Mouse (Mus musculus): ENCODE results near the gene Osgepl1.
"Not testable (repeated sequence)": the region's sequence is repeated elsewhere in the genome, so short reads cannot be mapped to it uniquely, and the experiment has no call there.

Gene Osgepl1

GRCm38 (mm10) chr1:53312989-53313967 is at the start of gene Osgepl1:
TSS of gene Osgepl1 (plus strand) at chr1:53313624.
- DNase-seq, result peak; percentile 85

GRCm38 (mm10) chr1:53264958-53265612 is 48.3 kb upstream of the Osgepl1 start:
- DNase-seq, result not testable (repeated sequence)

- DNase-seq, result no peak
These were observed 43.5 kb upstream of the Osgepl1 start for GRCm38 (mm10) chr1:53269901-53270300.

- DNase-seq, result peak; percentile 44
These were observed 40.8 kb upstream of the Osgepl1 start for GRCm38 (mm10) chr1:53272646-53273045.

GRCm38 (mm10) chr1:53291197-53291596 is 22.2 kb upstream of the Osgepl1 start:
- DNase-seq, result no peak

GRCm38 (mm10) chr1:53296581-53297383 is 16.6 kb upstream of the Osgepl1 start, which contains the start of the genes Pms1, Ormdl1 and Gm28778:
TSS of gene Pms1 (minus strand) at chr1:53297018.
TSS of gene Ormdl1 (plus strand) at chr1:53297095.
TSS of gene Gm28778 (plus strand) at chr1:53297111.
- DNase-seq, result peak; percentile 93

GRCm38 (mm10) chr1:53300506-53300905 is 12.9 kb upstream of the Osgepl1 start:
- DNase-seq, result no peak

- no peak for DNase-seq
These were observed 8.4 kb downstream of the Osgepl1 start for GRCm38 (mm10) chr1:53321662-53322344.

- DNase-seq, result no peak
These were observed 9.8 kb downstream of the Osgepl1 start for GRCm38 (mm10) chr1:53323254-53323653.

GRCm38 (mm10) chr1:53324277-53324676 is 10.9 kb downstream of the Osgepl1 start:
- no peak for DNase-seq

- DNase-seq, result no peak
These were observed 11.5 kb downstream of the Osgepl1 start for GRCm38 (mm10) chr1:53324827-53325494.

GRCm38 (mm10) chr1:53333527-53333926 is 20.1 kb downstream of the Osgepl1 start:
- DNase-seq, result not testable (repeated sequence)

- DNase-seq, result no peak
These were observed 22.0 kb downstream of the Osgepl1 start for GRCm38 (mm10) chr1:53335465-53335864.

GRCm38 (mm10) chr1:53337403-53337802 is 24.0 kb downstream of the Osgepl1 start:
- DNase-seq, result not testable (repeated sequence)

- DNase-seq, result no peak
These were observed 27.6 kb downstream of the Osgepl1 start for GRCm38 (mm10) chr1:53341071-53341470.

- peak; percentile 94 for DNase-seq
These were observed 39.2 kb downstream of the Osgepl1 start, which contains the start of the genes Asdurf, Gm28551 and Asnsd1 for GRCm38 (mm10) chr1:53352327-53353261. TSS of gene Asdurf (minus strand) at chr1:53352619. TSS of gene Gm28551 (minus strand) at chr1:53352667. TSS of gene Asnsd1 (minus strand) at chr1:53352752.

GRCm38 (mm10) chr1:53358988-53359387 is 45.6 kb downstream of the Osgepl1 start:
- DNase-seq, result no peak

All from right cerebral cortex, postnatal 14 days (tissue).